Mouse (Mus musculus): ENCODE measurements at regions not wholly inside any gene's neighbourhood (a gene's known extent, or its start where the extent isn't known, plus 50 kb on each side); places are given as distances from the start of the nearest gene placed in this dataset.
"Not testable (repeated sequence)": the region's sequence is repeated elsewhere in the genome, so short reads cannot be mapped to it uniquely, and the experiment has no call there.

GRCm38 (mm10) chr1:4570730-4571129 is 237.0 kb upstream of the Gm37988 start:
- DNase-seq, result no peak

- DNase-seq, result peak; percentile 36
Measured at GRCm38 (mm10) chr1:4571299-4572202, 236.1 kb upstream of the Gm37988 start.

GRCm38 (mm10) chr1:4572311-4572710 is 235.4 kb upstream of the Gm37988 start:
- DNase-seq, result no peak

GRCm38 (mm10) chr1:4574101-4574500 is 233.6 kb upstream of the Gm37988 start:
- no peak for DNase-seq

- no peak for DNase-seq
Measured at GRCm38 (mm10) chr1:4576957-4577356, 230.7 kb upstream of the Gm37988 start.

GRCm38 (mm10) chr1:4582534-4582933 is 225.2 kb upstream of the Gm37988 start:
- DNase-seq, result no peak

GRCm38 (mm10) chr1:4597856-4598255 is 209.8 kb upstream of the Gm37988 start:
- no peak for DNase-seq

- DNase-seq, result no peak
Measured at GRCm38 (mm10) chr1:4598425-4598824, 209.3 kb upstream of the Gm37988 start.

GRCm38 (mm10) chr1:4602386-4602785 is 205.3 kb upstream of the Gm37988 start:
- DNase-seq, result no peak

DNA sequence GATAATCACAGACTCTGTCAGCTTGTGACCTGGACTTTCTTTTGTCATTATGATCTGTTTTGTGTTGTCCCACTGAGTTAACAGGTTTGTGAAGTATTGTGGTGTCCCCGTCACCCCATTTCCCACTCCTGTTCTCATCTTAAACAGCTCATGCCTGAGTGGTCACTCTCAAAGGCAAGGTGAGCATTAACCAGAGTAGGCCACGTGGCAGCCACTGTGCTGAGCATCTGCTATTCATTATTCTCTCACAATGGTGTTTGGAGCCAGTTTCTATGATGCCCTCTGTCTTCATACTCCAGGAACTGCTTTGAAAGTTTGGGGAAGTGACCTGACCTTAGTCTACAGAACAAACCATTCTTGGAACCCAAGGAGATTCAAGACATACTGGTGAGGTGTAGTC is 198.9 kb upstream of the Gm37988 start:
- no peak for DNase-seq

DNA sequence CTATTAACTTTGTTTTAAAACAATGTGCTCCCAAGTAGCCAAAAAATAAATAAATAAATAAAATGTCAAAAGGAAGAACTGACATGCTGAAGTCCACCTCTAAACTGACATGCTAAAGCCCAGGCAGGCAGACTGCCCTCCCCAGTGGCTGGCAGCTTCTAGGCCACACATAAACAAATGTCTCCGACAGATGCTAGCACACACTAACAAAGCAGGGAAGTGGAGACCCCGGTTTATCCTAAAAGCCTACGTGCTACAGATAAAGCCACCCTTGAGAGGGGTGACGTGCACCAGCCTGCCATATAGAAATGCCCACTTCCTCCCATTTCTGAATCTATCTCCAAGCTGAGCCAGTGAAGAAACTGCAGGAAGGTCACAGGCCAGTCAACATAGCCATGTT is 194.4 kb upstream of the Gm37988 start:
- DNase-seq, result no peak

DNA sequence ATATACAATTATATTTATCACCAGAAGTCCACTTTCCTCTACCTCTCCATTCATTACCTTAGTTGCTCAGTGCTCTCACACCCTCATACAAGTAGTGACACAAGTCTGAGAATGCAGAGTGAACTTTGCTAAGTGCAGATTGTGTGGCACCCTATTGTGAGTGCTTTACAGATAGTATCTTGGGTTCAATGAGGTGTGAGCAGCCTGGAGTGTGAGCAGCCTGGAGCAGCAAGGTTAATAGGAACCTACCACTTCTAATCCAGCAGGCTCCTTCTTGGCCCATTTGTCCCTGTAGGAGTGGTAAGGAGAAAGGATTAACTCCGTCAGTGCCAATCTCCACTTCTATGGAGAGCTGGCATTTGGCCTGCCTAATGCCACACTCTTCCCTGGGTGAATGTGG is 192.4 kb upstream of the Gm37988 start:
- DNase-seq, result no peak

GRCm38 (mm10) chr1:4617479-4617878 is 190.2 kb upstream of the Gm37988 start:
- DNase-seq, result no peak

DNA sequence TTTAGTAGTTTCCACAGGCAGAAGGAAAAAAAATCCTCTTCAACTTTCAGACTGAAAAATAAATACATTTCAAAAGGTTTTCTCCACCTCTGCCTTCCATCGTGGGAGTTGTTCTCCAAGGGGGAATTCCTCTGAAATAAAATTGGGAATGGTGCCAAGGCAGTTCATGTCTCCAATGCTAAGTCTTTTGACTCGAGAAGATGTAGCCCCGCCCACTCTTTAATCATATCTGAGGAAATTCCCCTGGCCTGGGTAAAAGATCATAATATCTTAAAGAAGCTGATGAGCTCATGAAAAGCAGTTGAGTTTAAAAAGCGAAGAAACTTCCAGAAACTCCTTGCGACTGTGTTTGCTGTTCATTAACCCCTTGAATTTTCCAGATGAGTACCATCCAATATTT is 185.3 kb upstream of the Gm37988 start:
- DNase-seq, result no peak

DNA sequence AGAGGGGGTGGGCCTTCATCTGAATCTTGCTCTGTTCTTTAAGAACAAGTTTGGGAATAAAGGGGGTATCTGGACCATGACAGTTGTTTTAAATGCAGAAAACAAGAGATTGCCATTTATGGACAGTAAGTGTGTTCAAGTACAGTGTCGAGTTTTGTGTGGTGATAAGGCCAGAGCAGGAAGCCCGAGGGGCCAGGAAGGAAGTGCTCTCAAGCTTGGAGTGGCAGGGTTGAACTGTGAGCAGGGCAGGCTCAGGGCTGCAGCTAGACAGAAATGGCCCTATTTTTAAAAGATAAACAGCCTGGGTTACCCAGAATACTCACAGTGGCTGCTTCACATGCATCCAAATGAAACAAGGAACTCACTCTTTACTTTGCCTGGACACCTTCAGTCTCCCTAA is 184.4 kb upstream of the Gm37988 start:
- DNase-seq, result no peak

DNA sequence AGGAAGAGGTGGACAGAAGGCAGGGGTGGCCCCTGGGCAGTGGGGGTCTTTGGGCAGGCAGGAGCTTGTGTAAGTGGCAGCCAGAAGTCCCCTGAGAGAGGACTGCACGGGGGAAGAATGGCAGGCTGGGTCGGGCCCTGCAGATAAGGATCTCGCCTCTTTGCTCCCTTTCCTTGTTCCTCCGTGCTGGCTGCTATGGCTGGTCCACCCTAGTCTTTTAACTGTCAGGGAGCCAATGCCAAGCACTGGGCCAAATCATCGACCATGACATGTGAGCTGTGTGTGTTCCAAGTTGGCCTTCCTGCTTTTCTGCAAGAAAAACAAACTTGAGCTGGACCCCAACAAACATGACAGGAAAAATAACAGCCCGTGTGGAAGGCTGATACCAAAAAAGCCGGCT is 153.8 kb upstream of the Gm37988 start:
- no peak for DNase-seq

- no peak for DNase-seq
Measured at GRCm38 (mm10) chr1:4655252-4655651, 152.4 kb upstream of the Gm37988 start.

- DNase-seq, result no peak
Measured at GRCm38 (mm10) chr1:4656883-4657282, 150.8 kb upstream of the Gm37988 start.

DNA sequence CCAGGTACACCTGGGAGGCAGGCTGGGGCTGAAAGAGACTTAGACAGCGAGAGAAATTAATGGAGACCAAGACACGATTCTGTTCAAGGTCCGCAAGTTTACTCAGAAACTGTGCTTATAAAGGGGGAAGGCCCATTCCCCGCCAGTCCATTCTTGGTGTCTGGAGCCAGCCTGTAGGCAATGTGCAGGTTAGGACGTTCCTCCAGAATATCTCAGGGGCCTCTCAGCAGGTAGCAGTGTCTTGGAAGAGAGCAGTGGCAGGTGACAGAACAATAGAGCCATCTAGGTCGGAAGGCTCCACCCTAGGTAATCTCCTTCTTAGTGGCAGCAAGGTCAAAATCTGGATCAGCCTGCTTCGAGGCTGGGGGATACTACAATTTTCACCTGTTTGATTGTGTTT is 147.6 kb upstream of the Gm37988 start:
- DNase-seq, result not testable (repeated sequence)

DNA sequence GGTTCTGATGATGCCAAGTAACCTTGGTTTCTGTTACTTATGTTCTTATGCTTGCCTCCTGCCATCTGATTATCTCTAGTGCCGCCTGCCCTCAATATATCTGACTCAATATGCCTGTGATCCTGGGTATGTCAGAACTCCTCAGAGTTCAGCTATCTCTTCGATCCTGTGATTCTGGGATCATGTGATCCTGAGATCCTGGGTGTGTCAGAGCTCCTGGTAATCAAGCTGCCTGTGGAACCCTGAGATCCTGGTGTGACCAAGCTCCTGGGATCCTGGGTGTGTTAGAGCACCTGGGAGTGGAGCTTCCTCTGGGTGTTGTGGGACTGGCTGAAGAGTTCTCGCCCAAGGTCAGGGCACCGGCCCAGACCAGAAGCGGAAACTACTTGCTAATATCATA is 147.1 kb upstream of the Gm37988 start:
- not testable (repeated sequence) for DNase-seq

DNA sequence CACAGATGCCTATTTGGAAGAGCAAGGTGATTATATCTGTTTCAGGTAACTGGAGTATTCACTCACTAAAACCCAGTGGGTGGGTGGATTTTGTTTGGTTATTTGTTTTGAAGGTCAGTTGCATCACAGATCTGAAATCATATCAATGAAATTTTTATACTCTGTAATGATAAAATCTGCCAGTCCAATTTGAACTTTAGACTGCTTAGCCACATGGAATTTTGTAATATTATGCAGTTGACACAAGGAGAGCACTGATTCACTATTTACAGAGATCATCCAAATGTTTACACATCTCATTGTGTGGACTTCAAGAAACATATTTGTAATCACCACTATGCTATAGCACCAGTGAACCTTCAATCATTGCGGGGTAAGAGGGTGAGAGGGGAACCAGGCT is 145.9 kb upstream of the Gm37988 start:
- no peak for DNase-seq

GRCm38 (mm10) chr1:4669732-4670131 is 138.0 kb upstream of the Gm37988 start:
- no peak for DNase-seq

DNA sequence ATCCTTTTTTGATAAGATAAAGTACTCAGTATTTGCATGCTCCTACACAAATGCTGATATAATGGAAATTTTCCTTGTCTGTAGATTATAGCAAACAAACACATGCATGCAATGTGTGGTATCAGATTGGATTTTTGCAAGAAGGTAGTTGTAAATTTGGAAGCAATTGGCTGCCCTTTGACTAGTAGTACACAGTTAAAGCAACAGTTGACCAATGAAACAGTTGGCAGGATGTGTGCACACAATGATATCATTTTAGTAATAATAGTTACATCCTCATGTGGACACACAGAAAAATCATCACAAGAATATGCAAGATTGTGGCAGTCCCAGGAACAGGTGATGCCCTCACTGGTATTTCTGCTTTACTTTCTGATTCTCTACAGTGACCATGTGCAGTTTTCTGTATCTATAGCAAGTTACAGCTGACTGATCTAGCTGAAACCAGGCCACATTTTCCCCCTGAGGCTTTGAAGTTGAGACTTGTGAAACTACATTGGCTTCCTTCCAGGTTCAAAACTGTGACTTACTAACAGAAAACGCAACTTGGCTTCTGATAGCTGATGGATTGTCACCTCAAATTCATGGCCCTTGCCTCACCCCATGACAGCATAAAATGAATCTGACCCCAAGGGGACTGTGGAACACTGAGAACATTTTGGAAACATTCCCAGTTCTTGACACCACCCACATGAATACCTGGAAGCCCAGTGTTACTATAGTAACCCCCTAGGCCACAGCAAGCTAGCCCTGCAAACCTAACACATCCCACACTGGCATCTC is 136.3 kb upstream of the Gm37988 start:
- peak; percentile 4 for DNase-seq

DNA sequence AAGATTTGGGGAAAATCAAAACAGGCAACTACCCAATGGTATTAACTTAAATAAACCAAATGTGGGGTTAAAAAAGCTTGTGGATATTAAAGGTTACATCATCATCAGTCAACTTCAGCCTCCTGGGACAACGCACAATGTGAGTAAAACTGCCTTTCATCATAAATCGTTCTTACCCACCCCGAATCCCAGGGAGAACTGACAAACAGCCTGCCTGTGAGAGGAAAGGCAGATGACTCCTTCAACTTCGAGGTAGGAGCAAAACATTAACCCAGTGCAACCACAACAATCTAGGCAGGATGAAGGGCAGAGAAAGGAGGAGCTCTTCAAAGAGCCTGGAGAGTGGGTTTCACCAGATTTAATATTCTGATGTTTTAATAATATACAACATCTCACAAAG is 135.3 kb upstream of the Gm37988 start:
- no peak for DNase-seq

Data from cerebellum, adult 9-10 months (tissue).